In genomic region chrX:118320123-118320522, GRCm38 (mm10) we compare ENCODE assay signal across 11 mouse cellular contexts.
A peak's percentile ranks its signal among the peaks of the same experiment; 100 is the strongest.
DNase-seq lines count a peak whose midpoint lies in the region; ATAC-seq and TF ChIP-seq lines count a peak whose summit lies in the region.
"Had no signal": no experiment of that assay in that cellular context is flagged by ENCODE, and none has a peak within 500 bp of the region (broad histone marks: within the 10 kb centered on the region; RNA-seq: fewer than 3 reads in every experiment).

No protein-coding gene starts in this region.

- no peak for TF ChIP-seq POLR2A in liver, adult 2 months (IDR thresholded peaks at IDR 0.05; ENCODE audit: extremely low read depth, insufficient read depth, low read length)

- peak; percentile 4 for DNase-seq in hindbrain, embryonic 10.5 days (ENCODE audit: low spot score)
- peak; percentile 7 for DNase-seq in liver, adult 2 months (ENCODE audit: extremely low read depth, low read depth, low spot score)
- no peak for DNase-seq in liver, embryonic 11.5 days (ENCODE audit: low spot score)
- peak; percentile 38 for DNase-seq in MEL-GATA-1-ER (ENCODE audit: extremely low read depth, low read depth)
- peak; percentile 1 for DNase-seq in forelimb bud, embryonic 11.5 days (ENCODE audit: low read depth, low spot score)
- DNase-seq in gastrocnemius, adult 2 months = no peak
- no peak for DNase-seq in frontal cortex, postnatal 14 days (ENCODE audit: low spot score in 2 of 2)
- DNase-seq: liver, embryonic 13.5 days had no signal

- no peak overlapping the region for H3K27ac ChIP-seq in hindbrain, embryonic 10.5 days
- H3K27ac ChIP-seq in hindbrain, embryonic 12.5 days = no peak overlapping the region
- no peak overlapping the region for H3K27ac ChIP-seq in liver, adult 2 months (replicated peaks; ENCODE audit: insufficient read depth, low read depth, low read length)
- H3K27ac ChIP-seq in liver, embryonic 11.5 days (ENCODE audit: low read depth, low read length) = no peak overlapping the region
- H3K27ac ChIP-seq in gastrocnemius, adult 2 months = no peak overlapping the region
- H3K27ac ChIP-seq: liver, embryonic 13.5 days; midbrain, embryonic 13.5 days had no signal

- H3K4me3 ChIP-seq in hindbrain, embryonic 10.5 days = no peak overlapping the region
- no peak overlapping the region for H3K4me3 ChIP-seq in hindbrain, embryonic 12.5 days
- no peak overlapping the region for H3K4me3 ChIP-seq in liver, adult 2 months (ENCODE audit: insufficient read depth, low read depth, low read length)
- H3K4me3 ChIP-seq in liver, embryonic 11.5 days (ENCODE audit: low read depth, low read length) = no peak overlapping the region
- H3K4me3 ChIP-seq in gastrocnemius, adult 2 months = no peak overlapping the region
- H3K4me3 ChIP-seq: liver, embryonic 13.5 days; midbrain, embryonic 13.5 days had no signal

- no peaks in the 10 kb centered on the region for H3K9me3 ChIP-seq in hindbrain, embryonic 10.5 days
- no peaks in the 10 kb centered on the region for H3K9me3 ChIP-seq in hindbrain, embryonic 12.5 days (replicated peaks)
- no peaks in the 10 kb centered on the region for H3K9me3 ChIP-seq in liver, embryonic 11.5 days (ENCODE audit: control insufficient read depth, low read length)
- H3K9me3 ChIP-seq: liver, embryonic 13.5 days; midbrain, embryonic 13.5 days had no signal

- no peaks in the 10 kb centered on the region for H3K79me2 ChIP-seq in liver, adult 2 months (ENCODE audit: control insufficient read depth, insufficient read depth, low read length)

- no peak for ATAC-seq in hindbrain, embryonic 12.5 days (ENCODE audit: low FRiP score)
- ATAC-seq in liver, embryonic 11.5 days (replicated peaks; ENCODE audit: low FRiP score) = no peak
- ATAC-seq: intestine, embryonic 16.5 days; midbrain, embryonic 13.5 days had no signal

- TF ChIP-seq CTCF in liver, adult 2 months (IDR thresholded peaks at IDR 0.05; ENCODE audit: low read depth, low read length) = no peak
- no peak for TF ChIP-seq CTCF in gastrocnemius, adult 2 months (IDR thresholded peaks at IDR 0.05)

- intact Hi-C loops in gastrocnemius, adult 2 months (cut with DNase I) = no loop called here

- H3K9ac ChIP-seq in hindbrain, embryonic 12.5 days = no peak overlapping the region
- H3K9ac ChIP-seq in liver, adult 2 months (ENCODE audit: low read depth, low read length) = no peak overlapping the region
- no peak overlapping the region for H3K9ac ChIP-seq in liver, embryonic 11.5 days (ENCODE audit: low read depth, low read length)
- H3K9ac ChIP-seq: liver, embryonic 13.5 days; midbrain, embryonic 13.5 days had no signal

- no peaks in the 10 kb centered on the region for H3K36me3 ChIP-seq in hindbrain, embryonic 10.5 days
- H3K36me3 ChIP-seq in hindbrain, embryonic 12.5 days = no peaks in the 10 kb centered on the region
- H3K36me3 ChIP-seq in liver, adult 2 months (ENCODE audit: control insufficient read depth, insufficient read depth, low read length) = no peaks in the 10 kb centered on the region
- H3K36me3 ChIP-seq in liver, embryonic 11.5 days (ENCODE audit: control insufficient read depth, insufficient read depth, low read length) = no peaks in the 10 kb centered on the region
- H3K36me3 ChIP-seq: liver, embryonic 13.5 days; midbrain, embryonic 13.5 days had no signal

- no peak overlapping the region for H3K4me2 ChIP-seq in hindbrain, embryonic 12.5 days (replicated peaks)
- no peak overlapping the region for H3K4me2 ChIP-seq in liver, embryonic 11.5 days
- H3K4me2 ChIP-seq: liver, embryonic 13.5 days; midbrain, embryonic 13.5 days had no signal

- no peaks in the 10 kb centered on the region for H3K4me1 ChIP-seq in hindbrain, embryonic 10.5 days (replicated peaks)
- no peaks in the 10 kb centered on the region for H3K4me1 ChIP-seq in hindbrain, embryonic 12.5 days
- H3K4me1 ChIP-seq in liver, adult 2 months (ENCODE audit: control insufficient read depth, insufficient read depth, low read length) = no peaks in the 10 kb centered on the region
- no peaks in the 10 kb centered on the region for H3K4me1 ChIP-seq in liver, embryonic 11.5 days (replicated peaks; ENCODE audit: control insufficient read depth, insufficient read depth, low read length)
- H3K4me1 ChIP-seq: liver, embryonic 13.5 days; midbrain, embryonic 13.5 days had no signal

- no peaks in the 10 kb centered on the region for H3K27me3 ChIP-seq in hindbrain, embryonic 10.5 days (ENCODE audit: insufficient read depth, poor library complexity, severe bottlenecking)
- no peaks in the 10 kb centered on the region for H3K27me3 ChIP-seq in hindbrain, embryonic 12.5 days
- H3K27me3 ChIP-seq in liver, adult 2 months (ENCODE audit: control insufficient read depth, insufficient read depth, low read length) = no peaks in the 10 kb centered on the region
- H3K27me3 ChIP-seq in liver, embryonic 11.5 days (replicated peaks; ENCODE audit: control insufficient read depth, insufficient read depth, low read length) = no peaks in the 10 kb centered on the region
- H3K27me3 ChIP-seq: liver, embryonic 13.5 days; midbrain, embryonic 13.5 days had no signal

- 42% methylated on average over 2 of the region's 2 CpGs for WGBS in hindbrain, embryonic 10.5 days
- WGBS in hindbrain, embryonic 12.5 days = 43% methylated on average over 2 of the region's 2 CpGs
- WGBS in liver, adult 2 months = 27% methylated on average over 2 of the region's 2 CpGs
- WGBS in liver, embryonic 11.5 days = 38% methylated on average over 2 of the region's 2 CpGs

Comparison
In these comparisons a context has a peak if more than half of its experiments do, and no peak if none do; other contexts are left out.
1. DNase-seq: peak in hindbrain, embryonic 10.5 days (single experiment), liver, adult 2 months (single experiment), MEL-GATA-1-ER (single experiment) and forelimb bud, embryonic 11.5 days (single experiment); none in liver, embryonic 11.5 days (single experiment), gastrocnemius, adult 2 months (single experiment) and frontal cortex, postnatal 14 days (0 of 2).